Mouse (Mus musculus): ENCODE data around the gene Bend5. TPM values are rescaled to one million over a fixed set of nuclear protein-coding genes. Genes with fewer than 3 reads are reported as not detected.
A peak's percentile ranks its signal among the peaks of the same experiment; 100 is the strongest.

The Bend5 gene
- total RNA-seq, 2 experiments from 2014 or later = 10.0 to 13.1 TPM

DNA sequence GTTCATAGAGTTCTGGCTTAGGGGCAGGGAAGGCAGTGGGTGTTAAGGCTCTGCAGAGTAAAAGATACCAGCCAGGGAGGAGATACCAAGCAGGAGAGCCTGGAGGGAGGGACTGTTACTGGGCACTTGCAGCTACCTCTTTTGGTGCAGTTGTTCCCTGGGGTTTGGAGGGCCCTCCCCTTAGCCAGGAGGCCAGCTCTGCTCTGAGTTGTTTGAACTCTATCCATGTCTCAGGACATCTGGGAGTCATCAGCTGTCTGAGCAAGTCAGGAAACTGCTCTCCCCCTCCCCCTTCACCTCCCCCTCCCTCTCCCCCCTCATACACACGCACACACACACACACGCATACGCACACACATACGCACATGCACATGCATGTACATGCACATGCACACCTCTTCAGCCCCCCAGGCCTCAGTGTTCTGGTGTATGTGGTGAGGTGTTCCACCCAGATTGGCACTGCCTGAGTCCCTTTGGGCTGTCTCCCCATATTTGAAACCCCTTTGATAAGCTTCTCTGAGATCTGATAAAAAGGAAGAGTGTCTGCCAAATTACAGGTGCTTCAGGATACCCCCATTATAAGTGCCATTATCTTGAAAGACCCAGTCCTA lies 72.5 kb downstream of the Bend5 start:
- no peak for DNase-seq

DNA sequence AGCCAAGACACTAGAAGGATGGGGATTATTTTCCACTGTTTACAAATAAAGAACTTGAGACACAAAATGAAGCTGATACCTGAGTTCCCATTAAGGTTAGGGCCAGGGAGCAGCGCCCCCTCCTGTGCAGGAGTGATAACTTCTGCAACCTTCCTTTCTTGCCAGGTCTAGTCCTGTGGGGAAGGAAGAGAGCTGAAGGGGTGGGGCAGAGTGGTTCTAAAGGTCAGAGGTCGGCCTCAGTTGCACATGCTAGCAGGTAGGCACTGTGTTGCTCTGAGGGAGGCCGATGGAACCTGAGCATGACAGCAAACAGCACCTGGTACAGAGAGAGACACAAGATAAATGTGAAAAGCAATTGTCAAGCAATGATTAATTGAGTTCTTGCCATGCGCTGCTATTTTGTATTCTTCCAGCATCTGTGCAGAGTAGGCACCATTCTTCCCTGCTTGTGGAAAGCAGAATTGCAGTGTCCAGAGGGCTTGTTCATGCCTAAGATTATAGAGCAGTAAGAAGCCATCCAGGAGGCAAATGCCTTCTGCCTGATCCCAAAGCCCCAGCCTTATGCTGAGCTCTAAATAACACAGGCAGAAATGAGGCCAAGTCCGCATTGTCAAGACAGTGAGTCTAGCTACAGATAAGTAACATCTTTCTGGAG lies 79.1 kb downstream of the Bend5 start:
- DNase-seq = peak; percentile 26

DNA sequence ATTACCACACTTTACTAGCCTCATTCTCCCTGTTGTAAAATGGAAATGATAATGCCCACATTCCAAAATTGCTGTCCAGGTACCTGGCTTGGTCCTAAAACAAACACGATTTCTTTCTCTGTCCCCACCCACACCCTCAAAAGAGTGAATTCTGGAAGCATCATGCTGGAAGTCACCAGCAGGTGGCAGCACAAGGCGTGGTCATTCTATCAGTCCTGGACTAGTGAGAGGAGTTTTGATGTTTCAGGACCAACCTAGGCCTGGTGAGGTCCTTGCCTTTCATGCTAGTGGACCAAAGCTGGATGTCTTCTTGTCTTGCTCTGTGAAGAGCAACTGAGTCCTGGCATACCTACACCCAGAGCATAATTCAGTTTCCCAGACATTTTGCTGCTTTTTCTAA lies 81.1 kb downstream of the Bend5 start:
- peak; percentile 86 for DNase-seq

DNA sequence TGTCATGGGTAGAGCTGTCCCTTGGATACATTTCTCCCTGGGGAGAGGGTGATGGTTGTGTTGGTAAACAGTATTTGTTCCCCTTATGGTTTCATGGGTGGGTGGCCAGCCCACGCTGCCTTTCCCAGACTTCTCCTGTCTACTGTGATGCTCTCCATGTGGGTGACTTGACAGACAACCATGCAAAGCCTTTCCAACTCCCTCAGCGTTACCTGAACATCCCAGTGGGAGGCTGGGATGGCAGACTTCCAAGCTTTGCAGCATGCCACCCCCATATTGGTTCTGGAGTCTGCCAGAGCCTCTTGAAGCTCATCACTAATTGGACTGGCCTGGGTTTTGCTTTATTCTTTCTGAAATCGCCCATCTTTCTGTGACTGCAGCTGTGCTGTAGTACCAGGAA lies 83.9 kb downstream of the Bend5 start:
- no peak for DNase-seq

DNA sequence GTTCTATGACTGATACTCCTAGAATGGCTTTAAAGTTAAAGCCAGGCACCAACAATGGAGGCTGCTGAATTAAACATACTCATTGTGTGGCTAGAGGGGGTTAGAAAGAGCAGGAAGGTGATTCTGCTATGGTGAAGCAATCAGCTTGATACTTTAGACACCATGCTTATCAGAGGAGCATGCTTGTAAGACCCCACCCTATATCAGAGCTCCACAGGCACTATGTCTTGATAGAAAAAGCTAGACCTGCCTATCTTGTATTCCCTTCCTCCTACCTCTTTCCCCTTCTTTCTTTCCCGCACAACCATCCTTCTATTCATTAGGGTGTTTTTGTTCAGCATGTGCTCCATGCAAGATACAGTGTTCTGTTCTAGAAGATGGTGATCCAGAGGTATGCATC lies 86.6 kb downstream of the Bend5 start:
- DNase-seq = no peak

DNA sequence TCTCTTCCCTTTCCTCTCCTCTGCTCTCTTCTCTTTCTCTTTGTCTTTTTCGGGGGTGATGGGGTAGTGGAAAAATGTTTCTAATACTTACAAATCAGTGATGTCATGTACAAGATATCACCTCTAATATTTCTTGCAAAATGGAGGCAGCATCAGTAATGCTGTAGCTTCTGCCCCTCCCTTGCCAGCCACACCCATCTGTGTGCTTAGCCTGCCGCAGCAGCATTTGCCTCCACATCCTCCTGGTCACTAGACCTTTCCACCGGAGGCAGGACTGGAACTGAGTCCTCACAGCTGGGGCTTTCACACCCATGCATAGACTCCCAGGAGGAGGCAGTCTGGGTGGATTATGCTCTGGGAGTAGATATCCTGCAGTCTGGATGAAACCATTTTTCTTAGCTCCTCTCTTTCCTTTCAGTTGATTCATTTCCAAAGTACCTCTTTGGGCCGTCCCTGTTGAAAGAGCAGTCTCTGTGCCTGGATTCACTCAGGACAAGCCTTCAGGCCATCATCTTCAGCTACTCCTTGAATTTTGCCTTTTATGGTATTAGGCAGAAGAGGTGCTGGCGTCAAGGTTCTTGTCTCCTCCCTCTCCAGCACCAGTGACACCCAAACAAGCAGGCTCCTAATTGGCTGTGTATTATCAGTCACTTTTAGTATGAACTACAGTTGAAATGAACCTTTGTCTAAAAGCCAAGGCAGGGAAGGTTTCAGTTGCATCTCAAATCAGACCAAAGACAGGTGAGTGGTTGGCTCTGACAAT lies 88.3 kb downstream of the Bend5 start:
- DNase-seq = no peak

DNA sequence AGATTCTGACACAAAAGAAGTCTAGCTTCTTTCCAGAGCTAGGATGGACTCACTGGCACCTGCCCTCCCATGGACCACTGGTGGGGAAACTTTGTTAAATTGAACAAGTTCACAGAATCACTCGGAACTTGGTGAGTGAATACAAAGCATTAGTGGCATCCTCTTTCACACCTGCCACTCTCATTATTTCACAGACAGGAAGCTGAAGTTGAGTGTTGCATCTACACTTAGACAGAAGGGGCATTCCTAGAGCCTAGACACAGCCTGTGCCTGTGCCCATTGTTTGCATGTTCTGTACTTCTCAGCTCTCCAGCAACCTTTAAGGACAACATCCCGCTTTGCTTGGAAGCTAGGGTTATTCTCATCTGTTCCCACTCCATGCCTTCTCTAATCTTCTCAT lies 90.1 kb downstream of the Bend5 start:
- no peak for DNase-seq
